Mouse (Mus musculus) heart, postnatal 4 days (tissue): ENCODE data around the gene Fxyd1. TPM values are rescaled to one million over a fixed set of nuclear protein-coding genes. Genes with fewer than 3 reads are reported as not detected.
A peak's percentile ranks its signal among the peaks of the same experiment; 100 is the strongest.

Source experiments
- DNase-seq: peaks from one replicate; pipeline ENCODE4 v3.0.0; 2021
- total RNA-seq, 2 experiments: library from RNA; stranded (reverse); gene quantifications; 2 replicates each; pipeline ENCODE4 v1.2.3; 2021

Fxyd1 gene
- total RNA-seq, 2 experiments from 2014 or later = 646 to 728 TPM

DNA sequence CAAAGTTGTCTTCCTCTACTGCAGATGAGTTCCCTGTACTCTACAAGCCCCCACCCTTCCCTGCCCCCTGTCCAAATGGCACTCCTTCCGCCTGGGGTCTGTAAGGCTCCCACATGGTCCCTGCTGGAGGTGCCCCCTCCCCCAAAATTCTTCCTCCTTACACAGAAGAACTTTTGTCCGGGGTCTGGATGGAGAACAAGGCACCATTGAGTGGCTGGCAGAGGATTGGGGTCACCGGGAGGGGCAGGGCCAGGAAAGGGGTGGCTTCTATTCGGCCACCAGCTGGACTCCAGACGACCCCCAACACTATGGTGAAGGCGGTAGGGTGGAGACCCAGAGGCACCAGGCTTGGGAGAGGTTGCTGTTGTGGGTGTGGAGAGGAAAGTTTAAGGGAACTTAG lies 20.5 kb upstream of the Fxyd1 start:
- DNase-seq = no peak

DNA sequence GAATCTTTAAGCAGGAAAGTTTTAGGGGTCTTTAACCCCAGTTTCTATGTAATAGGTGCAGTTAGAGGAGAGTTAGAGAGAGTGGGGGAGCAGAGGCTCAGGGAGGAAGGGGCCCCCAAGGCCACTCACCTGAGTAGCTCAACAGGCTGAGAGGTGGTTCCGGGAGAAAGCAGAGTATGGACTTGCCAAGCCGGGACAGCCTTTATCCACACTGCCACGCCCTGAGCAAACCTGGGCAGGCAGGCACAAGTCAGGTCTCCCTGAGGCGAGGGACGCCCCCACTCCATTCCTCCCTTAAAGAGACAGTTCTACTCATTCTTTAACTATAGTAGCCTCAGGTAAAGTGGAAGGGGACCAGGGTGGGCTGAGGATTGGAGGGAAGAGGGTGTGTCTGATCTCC lies 19.5 kb upstream of the Fxyd1 start, which contains the start of gene Fxyd3:
Gene Fxyd3, minus strand, starts transcription at position 213 of the 400 bp plus-strand sequence.
- DNase-seq = no peak

DNA sequence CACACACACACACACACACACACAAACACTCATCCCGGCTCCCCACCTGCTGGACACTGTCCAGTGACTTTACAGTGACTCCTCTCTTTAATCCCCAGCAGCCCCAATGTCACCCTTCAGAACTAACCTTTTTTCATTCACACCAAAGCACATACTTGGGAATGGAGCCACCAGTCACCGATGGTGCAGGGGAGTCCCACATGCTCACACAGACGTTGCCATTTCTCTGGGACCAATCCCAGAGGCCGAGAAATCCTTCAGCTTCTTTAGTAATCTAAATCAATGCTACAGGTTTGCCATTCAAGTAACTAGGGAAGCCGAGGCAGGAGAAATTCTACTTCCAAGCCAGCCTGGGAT lies 17.7 kb upstream of the Fxyd1 start:
- DNase-seq = no peak

DNA sequence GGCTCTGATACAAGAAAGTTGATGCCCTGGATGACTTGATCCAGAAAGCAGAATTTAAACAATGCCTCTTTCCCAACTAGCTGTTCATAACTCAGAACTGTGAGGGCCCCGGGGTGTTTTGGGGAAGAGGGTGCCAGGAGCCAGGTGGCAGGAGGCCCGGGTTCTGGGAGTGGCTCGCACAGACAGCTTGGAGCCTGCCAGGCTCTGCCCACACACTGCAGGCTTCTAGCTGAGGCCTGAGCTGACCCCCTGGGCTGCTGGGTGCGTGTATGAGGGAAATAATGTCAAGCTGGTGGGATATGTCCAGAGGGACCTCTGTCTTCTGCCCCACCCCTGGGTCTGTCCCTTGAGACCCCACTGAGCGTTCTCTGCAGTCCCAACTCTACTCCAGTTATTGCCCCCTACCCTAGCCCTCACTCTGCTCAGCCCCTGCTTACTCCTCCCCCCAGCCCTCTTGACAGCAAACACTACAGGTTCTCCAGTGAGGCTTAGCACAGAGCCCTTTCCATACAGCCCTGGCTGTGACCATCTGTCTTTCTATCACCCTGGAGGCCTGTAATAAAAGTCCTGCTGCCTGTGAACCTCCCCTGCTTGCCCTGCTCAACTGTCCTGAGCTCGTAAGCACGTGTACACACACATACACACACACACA lies 17.2 kb upstream of the Fxyd1 start:
- DNase-seq = no peak

DNA sequence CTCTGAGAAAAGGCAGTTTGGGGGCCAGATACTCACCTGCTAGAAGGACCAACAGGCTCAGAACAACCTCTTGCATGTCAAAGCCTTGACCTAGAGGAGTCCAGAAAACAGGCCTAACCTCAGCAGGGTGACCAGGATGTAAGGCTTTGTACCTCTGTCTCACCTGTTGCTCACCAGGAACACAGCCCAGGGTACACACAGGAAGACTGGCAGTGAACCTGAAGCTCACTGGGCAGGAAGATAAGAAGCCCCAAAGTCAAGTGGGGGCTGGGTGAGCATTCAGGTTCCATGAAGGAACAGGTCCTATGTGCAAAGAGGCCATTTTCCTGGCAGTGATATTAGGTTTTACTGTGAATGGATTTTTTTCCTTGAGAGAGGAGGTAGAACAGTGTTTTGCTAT lies 16.5 kb upstream of the Fxyd1 start:
- no peak for DNase-seq

DNA sequence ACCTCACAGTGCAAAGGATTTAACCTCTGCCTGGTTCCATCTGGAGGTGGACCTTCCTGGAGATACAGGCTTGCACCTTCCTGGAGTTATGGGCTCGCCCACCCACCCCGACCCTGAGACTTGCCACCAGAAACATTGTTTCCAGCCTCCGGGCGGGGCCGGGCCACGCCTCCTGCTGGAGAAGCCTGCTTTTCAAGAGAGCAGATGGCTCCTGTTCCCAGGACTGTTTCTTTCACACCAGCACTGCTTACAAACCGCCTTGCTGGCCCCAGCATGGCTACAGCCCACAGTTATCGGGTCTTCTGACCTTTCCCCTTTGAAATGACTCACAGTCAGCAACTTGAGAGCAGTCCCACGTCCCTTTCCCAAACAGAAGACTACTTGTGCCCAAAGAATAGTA lies 15.3 kb upstream of the Fxyd1 start:
- DNase-seq = no peak

DNA sequence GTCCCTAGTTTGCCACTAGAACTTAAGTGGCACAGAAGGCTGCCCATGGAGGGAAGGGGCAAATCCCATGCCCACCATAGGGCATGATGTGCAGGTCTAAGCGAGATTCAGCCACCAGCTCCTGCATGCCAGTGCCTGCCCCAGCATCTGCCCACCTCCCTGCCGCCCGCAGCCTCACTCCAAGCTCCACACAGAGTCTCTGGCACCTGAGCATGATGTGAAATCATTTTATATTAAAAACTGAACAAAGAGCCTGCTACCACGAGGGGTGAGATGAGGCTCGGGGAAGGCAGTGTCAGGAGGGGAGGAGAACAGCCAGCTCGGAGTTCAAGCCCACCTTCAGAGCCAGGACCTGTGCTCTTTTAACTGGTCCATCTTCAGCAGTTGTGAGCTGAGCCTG lies 13.3 kb upstream of the Fxyd1 start:
- DNase-seq = no peak

DNA sequence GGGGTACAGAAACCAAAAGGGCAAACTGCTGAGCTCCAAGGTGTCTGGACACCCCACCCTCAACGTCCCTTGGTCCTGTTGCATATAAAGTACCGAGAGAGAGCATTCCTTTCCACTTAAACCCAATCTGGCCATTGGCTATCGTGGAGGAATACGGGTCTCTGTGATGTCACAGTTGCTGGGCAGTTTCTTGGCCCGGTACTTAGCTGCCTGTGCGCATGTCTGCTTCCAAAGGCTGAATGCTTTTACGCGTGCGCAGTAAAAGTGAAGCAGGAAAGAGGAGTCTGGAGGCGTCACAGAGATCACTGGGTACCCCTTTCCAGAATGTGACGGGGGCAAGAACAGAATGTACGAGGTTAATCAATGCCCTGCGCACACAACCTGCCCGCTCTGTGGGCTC lies 12.5 kb upstream of the Fxyd1 start:
- DNase-seq = no peak

DNA sequence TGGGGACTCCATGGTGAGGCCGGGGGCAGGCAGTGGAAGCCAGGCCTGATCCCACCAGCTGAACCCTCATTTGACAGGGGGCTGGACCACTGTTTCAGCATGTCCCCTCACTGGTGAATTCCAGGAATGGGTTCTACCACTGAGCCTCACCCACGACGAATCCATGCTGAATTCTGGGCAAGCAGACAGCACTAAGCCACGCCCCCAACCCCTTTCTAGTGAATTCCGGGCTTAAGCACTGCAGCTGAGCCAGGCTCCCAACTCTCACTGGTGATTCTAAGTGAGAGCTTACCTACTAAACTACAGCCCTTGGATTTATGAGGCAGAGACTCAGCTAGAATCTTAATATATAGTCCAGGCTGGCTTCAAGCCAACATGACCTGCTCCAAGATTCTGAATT lies 10.8 kb upstream of the Fxyd1 start:
- DNase-seq = peak; percentile 57

DNA sequence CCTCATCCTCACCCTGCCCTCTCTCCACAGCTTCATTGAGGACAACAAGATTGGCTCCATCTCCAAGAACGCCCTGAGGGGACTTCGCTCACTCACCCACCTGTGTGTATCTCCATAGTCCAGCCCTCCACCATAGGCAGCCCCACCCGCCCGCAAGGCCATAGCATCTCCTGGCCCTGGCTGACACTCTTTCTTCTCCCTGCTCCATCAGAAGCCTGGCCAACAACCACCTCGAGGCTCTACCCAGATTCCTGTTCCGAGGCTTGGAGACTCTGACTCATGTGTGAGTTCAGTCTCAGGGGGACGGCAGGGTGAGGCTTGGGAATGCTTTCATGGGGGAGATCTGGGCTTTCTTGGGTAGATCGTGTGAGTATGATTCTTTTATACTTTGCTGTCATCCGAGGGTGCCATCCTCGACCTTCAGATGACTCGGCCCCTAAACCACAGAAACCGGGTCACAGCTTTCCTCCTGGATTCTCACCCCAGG lies 6.1 kb upstream of the Fxyd1 start:
- no peak for DNase-seq

DNA sequence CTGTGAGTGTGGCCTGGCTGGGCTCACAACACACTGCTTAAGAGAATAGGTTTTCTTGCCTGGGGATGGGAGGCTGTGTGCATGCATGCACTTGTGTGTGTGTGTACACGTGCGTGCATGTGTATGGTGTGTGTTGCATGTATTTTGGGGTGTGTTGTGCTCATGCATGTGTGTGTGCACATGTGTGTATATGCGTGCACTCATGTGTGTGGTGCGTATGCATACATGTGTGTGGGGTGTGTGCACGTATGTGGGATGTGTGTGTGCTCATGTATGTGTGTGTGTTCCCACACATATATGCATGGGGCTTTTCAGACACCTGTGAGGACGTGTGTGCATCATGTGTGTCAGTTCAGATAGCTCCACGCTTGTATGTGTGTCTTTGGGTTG lies 3.6 kb upstream of the Fxyd1 start:
- DNase-seq = no peak

DNA sequence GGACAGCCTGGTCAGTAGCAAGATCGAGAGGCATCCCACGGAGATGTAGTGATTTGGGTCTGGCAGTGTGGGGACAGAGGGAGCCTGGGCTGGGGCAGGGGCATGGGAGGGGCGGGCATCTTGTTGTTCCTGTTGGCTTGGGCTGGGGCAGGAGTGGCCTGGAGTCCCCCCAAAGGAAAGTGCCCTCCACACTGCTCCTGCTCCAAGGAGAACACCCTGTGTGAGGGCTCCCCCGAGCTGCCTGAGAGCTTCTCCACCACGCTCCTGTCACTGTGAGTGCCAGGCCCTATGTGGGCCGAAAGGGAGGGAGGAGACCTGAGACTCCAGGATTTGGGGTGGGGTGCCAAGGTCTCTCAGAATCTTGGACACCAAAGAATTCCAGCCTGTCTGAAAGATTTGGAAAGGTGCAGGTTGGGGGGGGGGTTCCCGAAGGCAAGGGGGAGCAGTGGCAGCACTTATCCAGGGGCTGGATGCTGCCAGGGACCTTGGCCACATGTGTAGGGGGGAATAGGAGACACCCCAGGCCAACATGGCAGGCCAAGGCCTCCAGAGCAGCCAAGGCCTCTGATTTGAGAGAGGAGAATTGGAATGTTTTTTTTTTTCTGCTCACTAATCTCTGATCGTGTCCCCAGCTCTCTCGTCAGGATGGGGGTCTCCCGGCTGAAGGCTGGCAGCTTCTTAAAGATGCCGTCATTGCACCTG lies 3.1 kb upstream of the Fxyd1 start:
- DNase-seq = no peak

DNA sequence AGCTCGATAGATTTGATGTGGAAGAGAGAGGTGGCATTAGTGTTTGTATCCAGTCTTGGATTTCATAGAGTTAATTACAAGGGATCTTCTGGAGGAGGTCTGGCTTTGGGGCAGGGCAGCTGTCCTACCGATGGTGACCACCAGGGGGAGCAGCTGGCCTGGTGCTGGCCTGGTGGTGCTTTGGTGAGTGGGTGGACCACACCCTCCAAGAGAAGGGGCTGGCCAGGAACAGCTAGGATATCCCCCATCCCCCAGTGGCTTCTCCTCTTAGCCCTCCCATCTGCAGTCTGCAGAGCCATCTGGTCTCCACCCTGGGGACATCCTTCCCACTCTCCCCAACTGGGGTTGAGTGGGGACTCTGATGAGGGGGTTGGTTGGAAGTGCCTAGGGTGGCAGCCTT lies 2.1 kb upstream of the Fxyd1 start, which contains the start of gene Lgi4:
Gene Lgi4, plus strand, starts transcription at position 235 of the 400 bp plus-strand sequence.
- DNase-seq = peak; percentile 95

DNA sequence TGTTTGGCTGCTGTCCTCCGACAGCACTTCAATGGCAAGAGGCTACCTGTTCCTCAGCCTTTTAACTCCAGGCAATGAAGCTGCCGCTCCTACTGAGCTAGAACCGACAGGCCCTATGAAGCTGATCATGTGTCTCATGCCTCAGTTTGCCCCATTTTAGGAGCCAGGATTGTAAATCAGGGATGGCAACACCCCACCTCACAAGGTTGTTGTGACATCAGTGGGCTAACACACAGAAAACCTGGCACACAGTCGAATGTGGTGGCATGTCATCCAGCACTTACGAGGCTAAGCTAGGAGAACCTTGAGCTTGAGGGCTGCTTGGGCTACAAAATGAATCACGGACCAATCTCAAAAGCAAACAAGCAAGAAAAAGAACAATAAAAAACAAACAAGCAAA lies 1.2 kb upstream of the Fxyd1 start:
- no peak for DNase-seq

DNA sequence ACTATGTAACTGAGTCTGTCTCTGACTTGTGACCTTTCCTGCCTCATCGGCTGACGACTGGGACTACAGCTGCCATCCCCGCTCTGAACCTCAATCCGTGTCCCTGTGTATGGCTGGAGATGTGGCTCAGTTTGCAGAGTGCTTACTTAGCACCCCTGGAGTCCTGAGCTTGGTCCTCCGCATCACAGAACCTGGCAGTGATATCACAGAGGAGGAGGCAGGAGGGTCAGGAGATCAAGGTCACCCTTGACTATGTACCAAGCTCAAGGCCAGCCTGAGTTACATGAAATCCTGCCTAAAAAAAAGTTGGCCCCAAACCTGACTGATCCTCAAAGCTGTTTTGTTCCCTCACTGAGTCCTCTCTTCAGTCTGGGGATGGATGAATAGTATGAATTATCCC lies 731 bp upstream of the Fxyd1 start:
- DNase-seq = no peak

DNA sequence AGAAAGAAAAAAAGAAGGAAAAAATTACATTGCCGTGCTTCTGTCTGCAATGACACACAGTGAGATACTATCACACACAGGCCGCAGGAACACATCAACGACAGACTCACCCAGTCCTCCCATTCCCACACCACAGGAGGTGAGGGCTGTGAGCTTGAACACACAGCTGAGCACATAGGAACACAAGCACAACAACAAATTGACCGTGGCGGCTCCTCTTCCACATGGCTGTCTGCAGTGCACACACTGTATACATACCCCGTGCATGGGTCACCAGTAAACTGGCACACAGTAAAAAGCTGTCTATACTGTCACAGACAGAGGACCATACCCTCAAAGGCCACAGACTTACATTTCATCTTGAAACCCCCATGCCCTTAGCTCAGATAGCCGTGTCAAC lies 551 bp downstream of the Fxyd1 start:
- DNase-seq = no peak

DNA sequence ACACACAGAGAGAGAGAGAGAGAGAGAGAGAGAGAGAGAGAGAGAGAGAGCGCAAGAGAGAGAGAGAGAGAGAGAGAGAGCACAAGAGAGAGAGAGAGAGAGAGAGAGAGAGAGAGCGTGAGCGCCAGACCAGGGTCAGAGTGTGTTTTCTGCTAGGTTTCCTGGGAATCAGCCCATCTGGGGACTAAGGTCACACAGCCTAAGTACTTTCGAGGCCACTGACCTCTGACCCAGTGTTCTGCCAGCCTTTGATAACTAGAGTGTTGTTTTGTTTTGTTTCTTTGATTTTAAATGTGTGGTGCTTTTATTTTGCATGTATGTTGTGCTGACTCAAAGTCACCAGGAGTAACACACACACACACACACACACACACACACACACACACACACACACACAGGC lies 1.1 kb downstream of the Fxyd1 start:
- DNase-seq = no peak

DNA sequence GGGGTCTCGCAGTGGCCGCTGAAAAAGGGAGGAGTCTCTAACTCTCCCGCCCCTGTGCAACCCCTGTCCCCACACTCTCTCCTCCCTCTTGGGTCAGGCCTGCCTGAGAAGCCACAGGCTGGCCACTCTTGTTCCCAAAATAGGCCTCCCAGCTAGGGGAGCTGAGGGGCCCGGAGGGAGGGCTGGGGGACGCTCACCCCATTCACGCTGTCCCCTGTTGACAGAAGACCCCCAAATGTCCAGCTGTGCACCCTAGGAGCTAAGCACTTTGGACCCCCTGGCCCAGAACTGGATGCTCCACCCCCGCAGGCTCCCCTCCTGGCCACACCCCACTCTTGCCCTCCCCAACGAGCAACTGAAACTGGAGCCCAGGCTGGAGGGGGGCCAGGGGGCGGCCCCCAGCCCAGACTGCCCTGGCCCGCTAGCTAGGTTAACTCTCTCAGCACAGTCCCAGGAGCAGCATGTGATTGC lies 1.6 kb downstream of the Fxyd1 start:
- peak; percentile 93 for DNase-seq

DNA sequence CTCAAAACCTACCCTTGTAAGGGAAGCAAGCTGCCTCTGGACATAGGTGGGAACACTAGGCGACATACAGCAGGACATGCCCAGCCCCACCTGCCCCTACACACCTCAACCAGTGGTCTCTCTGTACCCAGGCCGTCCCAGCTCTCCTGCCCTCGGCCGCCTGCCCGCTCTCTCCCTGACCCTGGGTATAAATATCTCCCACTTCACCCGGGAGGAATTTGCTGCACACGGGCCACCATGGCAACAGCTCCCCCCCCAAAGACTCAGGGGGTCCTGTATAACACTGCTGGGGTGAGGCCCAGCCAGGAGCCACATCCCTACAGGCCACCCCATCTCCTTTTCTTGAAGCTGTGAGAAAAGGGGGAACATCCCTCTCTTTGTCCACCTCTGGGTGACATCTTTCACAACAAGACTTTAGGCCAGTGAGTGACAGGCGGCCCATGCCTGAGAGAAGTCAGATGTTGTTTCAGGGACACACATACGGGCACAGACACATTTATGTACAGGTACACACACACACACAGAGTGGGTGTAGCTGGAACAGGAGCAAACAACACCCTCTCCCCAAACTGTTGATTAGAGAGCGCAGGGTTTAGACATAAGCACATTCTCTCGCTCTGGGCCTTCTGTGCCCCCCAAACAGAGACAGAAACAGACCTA lies 2.2 kb downstream of the Fxyd1 start:
- peak; percentile 78 for DNase-seq

DNA sequence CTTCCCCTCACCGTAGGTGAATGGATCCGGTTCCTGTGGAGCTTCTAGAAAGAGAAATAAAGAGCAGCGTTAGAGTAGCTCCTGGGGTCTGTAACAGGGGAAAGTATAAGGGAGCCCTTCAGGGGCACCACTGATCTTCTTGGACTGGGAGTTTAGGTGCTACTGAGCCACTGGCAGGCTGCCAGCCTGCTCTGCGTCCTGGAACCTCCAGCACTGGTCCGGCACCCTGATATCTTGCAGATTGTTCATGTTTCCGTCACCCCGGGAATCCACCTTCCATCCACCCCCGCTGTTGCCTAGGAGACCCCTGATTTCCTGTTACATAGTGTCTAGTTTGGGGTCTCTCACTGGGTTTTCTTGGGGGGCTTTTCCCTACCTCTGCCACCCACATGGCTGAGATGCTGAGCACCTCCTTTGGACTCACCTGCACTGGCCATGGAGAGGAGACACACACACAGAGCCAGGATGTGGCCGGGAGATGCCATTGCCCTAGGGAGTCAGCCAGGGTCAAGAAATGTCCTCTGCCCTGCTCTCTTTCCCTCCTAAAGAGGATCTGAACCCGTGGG lies 3.0 kb downstream of the Fxyd1 start:
- DNase-seq = peak; percentile 53

DNA sequence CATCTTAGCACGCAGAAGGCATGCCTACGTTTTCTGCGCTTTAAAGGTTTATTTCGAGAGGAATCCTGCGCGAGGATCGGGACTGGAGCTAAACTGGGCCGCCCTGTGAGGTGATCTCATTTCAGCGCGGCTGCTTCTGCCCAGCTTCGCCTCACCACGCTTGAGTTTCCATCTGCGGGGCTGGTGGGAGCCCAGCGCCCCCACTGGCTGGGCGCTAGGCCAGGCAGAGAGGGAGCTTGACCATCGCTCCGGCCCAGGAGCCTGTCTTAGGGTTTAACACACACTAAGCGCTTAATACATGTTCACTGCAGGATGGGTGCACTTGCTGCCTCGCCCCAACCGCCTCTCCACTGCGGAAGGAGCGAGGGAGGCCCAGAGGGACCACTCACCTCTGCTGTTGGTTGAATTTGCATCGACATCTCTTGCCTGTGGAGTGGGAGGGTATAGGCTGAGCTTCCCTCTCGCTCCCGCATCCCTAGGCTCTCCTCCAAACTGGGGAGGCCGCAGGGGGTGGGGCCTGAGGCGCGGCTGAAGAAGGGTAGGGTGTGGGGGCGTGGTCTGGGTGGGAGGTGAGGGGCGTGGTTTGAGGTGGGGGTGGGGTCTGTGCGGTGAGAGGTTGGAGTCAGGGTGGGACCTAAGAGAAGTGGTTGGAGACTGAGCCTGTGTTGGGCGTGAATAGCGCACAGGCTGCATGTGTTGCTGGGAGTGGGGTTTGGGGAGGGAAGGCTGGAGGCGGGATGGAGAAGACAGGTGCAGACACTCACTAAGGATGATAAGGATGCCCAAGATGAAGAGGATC lies 4.2 kb downstream of the Fxyd1 start:
- DNase-seq = peak; percentile 64

DNA sequence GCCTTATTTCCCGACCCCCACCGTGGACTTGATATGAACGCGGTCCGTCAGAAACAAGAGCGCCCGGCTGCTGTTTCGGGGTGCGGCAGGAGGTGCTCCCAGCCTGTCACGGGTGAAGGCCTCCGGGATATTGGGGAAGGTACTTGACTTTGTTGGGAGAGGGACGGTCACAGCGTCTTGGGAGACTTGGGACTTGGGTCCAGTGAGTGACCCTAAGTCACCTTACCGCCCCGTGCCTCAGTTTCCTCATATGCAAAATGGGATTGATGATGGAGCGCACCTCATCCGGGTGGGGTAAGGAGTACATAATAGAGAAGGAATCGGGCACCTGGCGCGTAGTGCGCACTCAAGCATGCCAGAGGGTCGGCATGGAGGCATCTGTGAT lies 4.8 kb downstream of the Fxyd1 start:
- no peak for DNase-seq
